Mouse (Mus musculus): Measurements from ENCODE around the gene Tnc. TPM values are rescaled to one million over a fixed set of nuclear protein-coding genes. Genes with fewer than 3 reads are reported as not detected.
A peak's percentile ranks its signal among the peaks of the same experiment; 100 is the strongest.
"Not testable (repeated sequence)": the region's sequence is repeated elsewhere in the genome, so short reads cannot be mapped to it uniquely, and the experiment has no call there.

The Tnc gene
- total RNA-seq, 2 experiments from 2014 or later: 2.4 to 5.2 TPM

DNA sequence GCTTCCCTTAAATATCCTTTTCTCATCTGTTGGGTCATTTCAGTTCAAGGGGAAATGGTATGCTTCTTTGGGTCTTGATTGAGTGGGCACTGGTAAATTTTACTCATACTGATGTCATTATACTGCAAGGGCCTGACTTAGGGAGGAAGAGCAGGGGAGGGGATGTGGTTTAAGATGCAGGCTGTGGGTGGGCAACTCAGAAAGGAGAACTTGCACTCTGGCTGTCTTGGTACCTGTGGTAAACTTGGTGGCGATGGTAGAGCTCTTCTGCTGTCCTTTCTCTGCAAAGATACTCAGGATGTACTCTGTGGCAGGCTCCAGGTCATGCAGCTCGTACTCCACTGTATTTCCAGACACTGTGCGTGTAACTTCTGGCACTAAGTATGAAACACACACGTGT, 75.9 kb downstream of the Tnc start:
- DNase-seq (ENCODE audit: low spot score in 2 of 2): no peak

DNA sequence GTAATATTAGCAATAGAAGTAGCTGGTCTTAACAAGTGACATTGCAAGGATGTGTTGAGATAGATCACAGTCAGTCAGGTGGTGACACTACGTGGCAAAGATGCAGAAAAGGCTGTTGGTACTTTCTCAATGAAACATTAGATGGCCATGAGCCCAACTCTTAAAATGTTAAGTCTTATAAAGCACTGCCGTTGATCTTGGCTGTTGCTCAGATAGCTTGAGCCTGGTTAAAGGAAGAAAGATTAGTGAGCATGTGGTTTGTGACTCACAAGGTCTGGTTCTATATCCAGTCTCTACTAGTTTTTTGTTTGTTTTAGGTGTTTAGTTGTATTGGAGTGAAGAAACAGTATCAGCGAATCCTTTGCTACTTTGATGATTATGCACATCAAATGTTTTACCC, 76.9 kb downstream of the Tnc start:
- DNase-seq (ENCODE audit: low spot score in 2 of 2): no peak

DNA sequence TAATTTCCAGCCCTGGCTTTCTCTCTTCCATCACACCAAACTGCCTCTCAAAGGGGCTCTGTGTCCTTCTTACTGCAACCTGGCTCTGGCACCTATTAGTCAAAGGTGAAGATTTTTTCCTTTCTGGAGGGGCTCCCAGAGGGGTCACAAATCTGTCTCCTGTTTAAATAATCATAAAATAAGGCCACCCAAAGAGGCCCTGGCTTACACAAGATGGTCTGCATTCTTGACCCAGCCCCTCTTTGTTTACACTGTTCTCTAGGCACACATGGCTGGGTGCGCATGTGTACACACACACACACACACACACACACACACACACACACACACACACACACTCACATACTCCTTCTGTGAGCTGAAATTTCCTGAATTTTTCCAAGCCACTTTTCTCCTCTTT, 83.4 kb downstream of the Tnc start:
- no peak for DNase-seq (ENCODE audit: low spot score in 2 of 2)

DNA sequence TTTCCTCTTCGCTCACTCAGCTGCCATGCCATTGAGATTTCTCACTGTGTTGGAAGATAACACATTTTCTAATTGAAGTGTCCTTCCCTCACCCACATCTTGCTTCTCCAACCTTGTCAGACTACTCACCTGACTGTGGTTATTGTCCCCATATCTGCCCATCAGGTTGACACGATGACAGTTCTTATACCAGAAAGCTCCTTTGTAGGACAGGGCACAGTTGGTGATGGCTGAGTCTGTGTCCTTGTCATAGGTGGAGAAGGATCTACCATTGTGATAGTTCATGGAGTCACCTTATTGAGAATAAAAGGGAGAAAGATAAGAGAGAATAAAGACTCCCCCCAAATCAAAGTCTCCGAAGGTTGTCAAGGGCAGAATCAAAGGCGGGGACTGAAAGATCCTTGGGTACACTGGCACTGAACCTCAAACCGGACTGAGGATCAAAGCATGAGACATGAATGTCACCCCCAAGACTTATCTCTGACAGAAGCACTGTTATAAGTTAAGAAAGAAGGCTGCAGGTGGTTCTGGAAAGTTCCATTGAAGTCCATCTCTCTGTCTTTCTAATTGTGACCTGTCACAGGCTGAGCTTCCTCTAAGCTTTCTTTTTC, 84.9 kb downstream of the Tnc start:
- no peak for DNase-seq (ENCODE audit: low spot score in 2 of 2)

DNA sequence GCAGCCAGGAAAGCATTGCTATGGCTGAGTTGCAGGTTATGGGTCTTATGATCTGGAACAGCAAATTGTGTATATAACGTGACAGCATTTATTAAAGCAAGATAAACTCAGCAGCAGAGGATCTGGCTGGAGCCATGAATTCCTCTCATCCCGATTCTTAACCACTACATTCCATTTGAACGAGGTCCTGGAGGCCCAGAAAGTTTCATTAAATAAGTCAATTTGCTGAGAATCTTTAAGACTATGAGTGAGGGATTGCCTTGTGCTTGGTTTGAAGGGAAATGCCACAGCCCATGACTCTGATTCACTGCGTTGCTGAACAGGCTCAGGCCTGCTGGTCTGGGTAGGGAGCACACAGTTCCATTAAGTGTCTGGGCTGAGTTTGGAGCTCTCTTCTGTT, 88.2 kb downstream of the Tnc start:
- no peak for DNase-seq (ENCODE audit: low spot score in 2 of 2)

DNA sequence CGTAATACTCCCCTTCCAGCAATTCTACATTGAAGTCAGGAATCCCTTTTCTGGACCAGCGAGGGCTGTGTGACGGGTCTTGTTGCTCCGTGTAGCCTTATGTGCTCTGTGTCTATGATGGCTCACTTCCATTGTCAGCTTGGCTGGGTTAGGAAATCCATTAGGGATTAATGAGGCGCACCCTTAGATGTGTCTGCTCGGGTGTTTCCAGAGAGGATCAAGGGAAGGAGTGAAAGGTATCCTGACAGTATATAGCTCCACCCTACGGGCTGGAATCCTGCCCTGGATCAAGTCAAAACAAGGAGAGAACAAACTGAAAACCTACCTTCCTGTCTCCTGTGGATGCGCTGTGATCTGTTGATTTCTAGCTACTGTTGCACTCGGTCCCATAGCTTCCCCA, 96.8 kb downstream of the Tnc start:
- DNase-seq (ENCODE audit: low spot score in 2 of 2): no peak

DNA sequence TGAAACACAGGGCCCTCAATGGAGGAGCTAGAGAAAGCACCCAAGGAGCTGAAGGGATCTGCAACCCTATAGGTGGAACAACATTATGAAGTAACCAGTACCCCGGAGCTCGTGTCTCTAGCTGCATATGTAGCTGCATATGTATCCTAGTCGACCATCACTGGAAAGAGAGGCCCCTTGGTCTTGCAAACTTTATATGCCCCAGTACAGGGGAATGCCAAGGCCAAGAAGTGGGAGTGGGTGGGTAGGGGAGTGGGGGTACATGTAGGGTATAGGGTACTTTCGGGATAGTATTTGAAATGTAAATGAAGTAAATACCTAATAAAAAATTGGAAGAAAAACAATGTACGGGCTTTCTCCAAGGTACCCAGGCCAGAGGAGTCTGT, 98.1 kb downstream of the Tnc start:
- not testable (repeated sequence) for DNase-seq (ENCODE audit: low spot score in 2 of 2)

DNA sequence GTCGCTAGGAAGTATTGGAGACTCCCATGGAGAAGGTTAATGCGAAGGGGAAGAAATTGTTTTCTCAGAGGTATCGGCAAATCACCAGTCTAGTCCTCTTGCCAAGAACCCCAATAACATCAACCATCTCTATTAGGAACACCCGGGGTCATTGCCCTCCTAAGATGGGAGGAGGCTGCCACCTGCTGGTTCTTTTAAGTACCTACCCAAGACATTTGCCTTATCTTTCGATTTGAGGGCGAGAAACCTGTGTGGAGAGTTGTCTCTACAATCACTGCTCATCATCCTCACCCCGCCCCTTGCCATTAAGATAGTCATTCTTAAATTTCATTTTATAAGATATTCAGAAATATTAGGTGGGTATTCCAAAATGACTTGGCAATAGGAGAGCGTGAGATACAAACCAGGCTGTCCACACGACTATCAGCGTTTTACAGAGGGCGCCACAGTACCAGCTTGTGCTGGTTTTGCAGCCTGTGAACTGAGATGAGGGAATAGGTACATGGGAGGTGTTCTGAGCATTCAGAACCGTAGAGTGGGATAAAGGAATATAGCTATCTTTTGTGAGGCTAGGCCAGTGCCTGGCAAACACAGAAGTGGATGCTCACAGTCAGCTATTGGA, 98.6 kb downstream of the Tnc start:
- DNase-seq (ENCODE audit: low spot score in 2 of 2): peak; percentile 46 to 54

DNA sequence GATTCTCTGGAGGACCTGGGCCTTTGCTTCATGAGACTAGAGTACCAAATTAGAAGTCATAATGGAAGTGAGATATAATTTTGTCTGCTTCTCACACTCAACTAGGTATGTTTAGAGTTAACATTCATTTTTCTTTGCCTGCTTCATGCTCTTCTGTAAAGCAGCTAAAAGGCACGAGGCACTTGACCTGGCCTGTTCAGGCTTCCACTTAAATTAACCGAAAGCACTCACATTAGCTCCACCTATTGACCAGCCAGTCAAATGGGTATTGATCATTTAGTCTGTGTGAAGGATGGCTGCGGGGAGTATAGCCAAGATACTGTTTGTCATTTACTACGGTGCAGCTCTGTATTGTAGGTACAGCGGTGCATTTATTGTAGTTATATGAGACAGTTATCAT, 103.0 kb downstream of the Tnc start:
- no peak for DNase-seq (ENCODE audit: low spot score in 2 of 2)

DNA sequence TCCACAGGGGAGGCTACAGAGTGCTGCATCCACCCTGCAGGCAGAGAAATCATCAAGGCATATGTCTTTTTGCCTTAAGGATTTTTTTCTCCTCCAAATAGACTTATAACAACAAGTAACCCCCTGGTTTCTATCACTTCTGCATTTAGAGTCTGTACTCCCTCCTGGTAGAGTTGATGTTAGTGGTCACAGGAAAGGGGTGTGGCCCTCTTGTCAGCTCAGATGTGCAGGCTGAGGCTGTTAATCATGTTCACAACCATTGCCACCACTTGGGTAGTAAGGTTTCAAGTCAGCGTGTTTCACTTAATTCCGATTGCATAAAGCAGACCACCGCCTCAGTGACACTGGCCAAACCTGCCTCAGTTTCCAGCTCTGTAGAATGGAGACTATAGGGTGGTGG, 103.9 kb downstream of the Tnc start:
- DNase-seq (ENCODE audit: low spot score in 2 of 2): no peak

DNA sequence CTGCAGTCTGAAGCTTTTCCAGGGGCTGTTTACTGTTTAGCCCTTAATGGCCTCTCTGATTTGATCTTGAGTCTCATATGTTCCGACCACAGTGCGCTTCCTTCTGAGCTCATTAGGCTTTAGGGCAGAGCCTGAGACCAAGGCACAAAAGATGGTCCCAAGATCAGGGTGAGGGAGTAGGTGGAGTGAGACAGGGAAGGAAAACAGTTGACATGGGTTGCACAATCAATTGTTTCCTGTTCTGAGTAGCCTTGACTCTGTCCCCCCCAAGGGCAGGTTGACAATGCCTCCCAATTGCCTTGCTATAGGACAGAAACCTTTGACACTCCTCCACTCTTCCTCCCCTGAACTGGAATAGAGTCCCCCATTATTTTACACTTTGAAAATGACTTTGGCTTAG, 105.4 kb downstream of the Tnc start:
- no peak for DNase-seq (ENCODE audit: low spot score in 2 of 2)

DNA sequence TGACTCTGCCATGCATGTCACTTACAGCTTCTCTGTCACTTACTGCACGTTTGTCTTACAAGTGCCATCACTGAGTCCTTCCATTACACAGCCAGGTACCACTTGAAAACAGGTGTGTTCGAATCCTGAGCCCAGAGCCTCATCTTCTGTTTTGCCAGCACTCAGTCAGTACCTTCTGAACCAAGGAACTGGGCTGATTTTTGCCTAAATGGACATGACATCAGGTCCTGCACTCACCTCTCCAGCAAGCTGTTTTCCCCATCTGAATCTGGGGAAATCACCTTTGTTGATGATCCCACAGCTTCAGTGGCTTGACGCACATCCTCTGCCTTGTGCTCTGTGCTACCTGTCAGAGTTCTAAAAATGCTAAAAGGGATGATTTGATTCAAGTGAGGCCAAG, 107.4 kb downstream of the Tnc start:
- no peak for DNase-seq (ENCODE audit: low spot score in 2 of 2)

DNA sequence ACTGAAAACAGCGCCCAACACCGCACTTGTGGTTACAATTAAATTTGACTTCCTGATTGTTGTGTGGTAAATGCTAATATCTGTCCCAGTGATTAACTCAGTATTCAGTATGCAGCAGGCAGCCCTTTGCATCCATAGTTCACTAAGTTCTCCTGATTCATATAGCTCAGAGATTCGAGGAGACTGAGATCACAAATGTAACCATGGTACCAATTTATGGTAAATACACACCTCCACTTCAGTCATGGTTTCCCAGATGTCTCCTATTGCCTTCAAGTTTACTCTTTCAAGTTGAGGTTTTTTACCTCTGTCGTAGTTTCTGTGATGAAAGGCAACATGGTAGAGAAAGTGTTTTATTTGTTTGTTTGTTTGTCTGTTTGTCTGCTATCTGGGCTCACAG, 110.9 kb downstream of the Tnc start:
- no peak for DNase-seq (ENCODE audit: low spot score in 2 of 2)

DNA sequence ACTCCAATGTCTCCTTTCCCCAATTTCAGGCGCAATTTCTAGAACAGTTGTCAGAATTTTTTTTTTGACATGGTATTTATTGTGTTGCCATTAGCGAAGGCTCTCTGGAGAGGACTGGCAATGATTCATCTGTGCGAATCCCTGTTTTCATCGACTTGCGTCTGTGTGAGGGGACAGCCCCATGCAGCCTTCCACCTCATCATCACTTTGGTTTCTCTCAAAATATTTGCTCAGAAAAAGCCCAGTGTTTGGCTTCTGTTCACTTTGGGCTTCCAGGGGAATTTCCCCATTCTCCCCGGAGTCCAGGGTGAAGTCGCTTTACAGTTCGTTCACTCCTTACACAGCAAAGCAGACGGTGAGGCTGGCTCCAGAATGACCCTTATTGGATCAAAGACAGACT, 111.5 kb downstream of the Tnc start:
- no peak for DNase-seq (ENCODE audit: low spot score in 2 of 2)

DNA sequence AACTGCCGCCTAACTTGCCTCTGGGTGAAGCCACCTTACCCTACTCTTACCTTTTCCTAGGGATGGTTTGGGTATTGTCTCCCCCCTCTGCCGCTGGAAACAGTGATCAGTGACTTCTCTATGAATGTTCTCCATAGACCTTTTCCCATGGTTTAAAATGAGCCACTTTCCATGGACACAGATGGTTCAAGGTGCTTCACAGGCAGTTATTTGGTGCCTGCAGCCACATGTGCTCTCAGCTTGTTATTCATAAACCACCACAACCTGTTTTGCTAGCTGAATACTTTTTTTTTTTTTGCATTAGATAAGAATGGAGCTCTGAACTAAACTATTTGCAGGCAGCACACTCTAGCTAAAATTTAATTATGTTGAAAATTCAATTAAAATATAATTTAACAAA, 116.0 kb downstream of the Tnc start:
- no peak for DNase-seq (ENCODE audit: low spot score in 2 of 2)

DNA sequence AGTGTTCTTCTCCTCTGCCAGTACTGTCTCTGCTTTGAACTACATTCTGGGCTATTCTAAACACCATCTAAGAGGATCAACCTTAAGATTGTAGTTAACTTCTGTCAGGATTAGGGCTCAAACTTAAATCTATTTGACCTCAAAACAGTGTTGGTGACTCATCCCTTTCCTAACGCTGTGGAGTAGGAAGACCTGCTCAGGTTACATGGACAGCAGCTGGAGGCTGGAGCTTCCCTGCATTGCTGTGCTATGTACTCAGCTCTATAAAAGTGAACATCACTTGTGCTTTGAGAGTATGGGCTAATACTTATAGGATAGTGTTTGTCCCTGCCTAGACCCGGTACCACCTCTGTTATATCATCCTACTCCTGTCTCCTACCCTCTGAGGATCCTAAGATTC, 117.3 kb downstream of the Tnc start:
- DNase-seq (ENCODE audit: low spot score in 2 of 2): no peak

DNA sequence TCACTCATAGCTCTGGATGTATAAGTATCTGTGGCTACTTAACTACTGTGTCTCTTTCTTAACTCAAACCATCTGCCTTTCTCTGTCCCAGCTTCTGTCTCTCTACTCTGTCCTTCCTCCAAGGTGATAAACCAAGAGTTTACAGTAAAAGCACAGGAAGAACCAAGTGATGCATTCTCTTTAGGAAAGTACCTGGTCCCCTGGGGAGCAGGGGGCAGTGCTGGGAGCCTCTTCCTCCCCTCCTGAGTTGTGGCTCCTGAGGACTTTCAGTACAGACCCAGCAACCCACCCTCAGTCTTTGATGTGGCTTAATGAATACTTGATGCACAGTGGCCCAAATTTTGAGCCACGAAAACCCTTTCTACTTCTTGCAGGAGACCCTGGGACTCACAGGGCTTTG, 118.6 kb downstream of the Tnc start:
- DNase-seq (ENCODE audit: low spot score in 2 of 2): no peak

DNA sequence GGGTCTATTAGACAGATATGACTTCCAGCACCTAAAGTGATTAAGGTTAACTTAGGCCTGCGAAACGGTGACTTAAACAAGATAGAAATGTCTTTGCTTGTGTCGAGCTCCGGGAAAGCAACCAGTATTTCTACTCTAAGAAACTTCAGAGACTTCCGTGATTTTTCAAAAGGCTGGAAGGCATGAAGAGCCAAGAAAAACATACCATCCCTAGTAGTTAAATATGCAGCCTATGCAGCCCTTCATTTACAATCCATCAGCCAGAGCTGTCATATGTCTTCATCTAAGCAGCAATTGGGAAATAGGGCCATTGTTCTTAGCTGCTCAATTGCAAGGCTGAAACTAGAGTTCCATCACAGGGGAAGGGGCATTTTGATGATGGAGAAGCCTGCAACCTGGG, 129.6 kb downstream of the Tnc start:
- DNase-seq (ENCODE audit: low spot score in 2 of 2): no peak

DNA sequence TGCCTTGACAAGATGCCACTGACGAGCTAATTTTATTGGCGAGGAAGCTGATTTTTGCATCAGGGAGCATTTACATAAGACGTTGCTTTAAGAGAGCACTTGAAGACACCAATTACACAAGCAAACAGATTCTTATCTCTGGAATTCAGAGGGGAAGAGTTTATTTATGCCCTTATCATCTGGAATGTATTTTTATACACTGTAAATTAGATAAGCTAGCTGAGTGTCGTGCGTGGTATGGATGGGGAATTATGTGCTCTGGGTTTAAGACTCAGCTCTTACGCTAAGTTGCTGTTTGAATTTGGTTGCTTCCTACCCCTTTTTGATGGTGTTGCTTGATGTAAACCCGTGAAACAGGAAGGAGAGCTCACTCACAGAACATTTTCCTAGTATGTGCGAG, 130.1 kb downstream of the Tnc start:
- no peak for DNase-seq (ENCODE audit: low spot score in 2 of 2)

DNA sequence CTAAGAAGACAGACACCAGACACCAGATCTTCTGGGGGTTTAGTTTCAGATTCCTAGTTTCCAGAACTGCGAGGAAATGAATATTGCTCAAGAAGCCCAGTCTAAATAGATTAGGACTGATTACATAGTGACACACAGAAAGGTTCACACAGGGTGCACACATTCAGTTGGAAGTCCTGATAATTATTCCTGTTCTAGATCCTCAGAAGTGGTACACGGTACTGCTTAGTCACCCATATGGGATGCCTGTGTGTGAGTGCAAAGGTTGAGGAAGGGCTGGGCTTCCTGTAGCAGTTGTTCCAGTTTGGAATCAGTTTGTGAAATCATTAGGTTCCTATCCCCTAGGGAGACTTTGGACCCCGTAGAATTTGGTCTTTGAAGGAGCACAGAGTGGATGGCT, 130.5 kb downstream of the Tnc start:
- no peak for DNase-seq (ENCODE audit: low spot score in 2 of 2)

Measured in adrenal gland, adult 18-20 months (tissue).